In genomic region chr17:47742991-47743734, GRCm38 (mm10) we compare ENCODE assay signal across 11 mouse cellular contexts. TPM values are rescaled to one million over a fixed set of nuclear protein-coding genes. Genes with fewer than 3 reads are reported as not detected.
DNase-seq lines count a peak whose midpoint lies in the region; ATAC-seq and TF ChIP-seq lines count a peak whose summit lies in the region.
"Had no signal": no experiment of that assay in that cellular context is flagged by ENCODE, and none has a peak within 500 bp of the region (broad histone marks: within the 10 kb centered on the region; RNA-seq: fewer than 3 reads in every experiment).

No protein-coding gene starts in this region.

- no peak overlapping the region for H3K4me3 ChIP-seq in hindbrain, postnatal 0 days (ENCODE audit: low read length)
- H3K4me3 ChIP-seq in hindbrain, embryonic 14.5 days (replicated peaks; ENCODE audit: low read length) = no peak overlapping the region
- no peak overlapping the region for H3K4me3 ChIP-seq in liver, embryonic 15.5 days (replicated peaks)
- H3K4me3 ChIP-seq: erythroblast, embryonic 14.5 days; hindbrain, embryonic 15.5 days had no signal

- no peak for DNase-seq in hindbrain, postnatal 0 days (ENCODE audit: low spot score)
- DNase-seq in hindbrain, embryonic 14.5 days (ENCODE audit: low spot score) = no peak
- DNase-seq in CD4-positive helper T cell, adult 2 months (ENCODE audit: low read depth, low spot score) = peak; percentile 47
- DNase-seq in T-cell, adult 2 months (ENCODE audit: low spot score) = peak; percentile 38
- DNase-seq in Muller cell, postnatal 12 days (ENCODE audit: inconsistent ontology term) = no peak
- DNase-seq in urinary bladder, postnatal 25 days (ENCODE audit: low spot score) = no peak
- no peak for DNase-seq in adrenal gland, postnatal 10 days
- DNase-seq: adrenal gland, adult 2 months had no signal

- H3K9ac ChIP-seq in hindbrain, postnatal 0 days (replicated peaks; ENCODE audit: low read length) = no peak overlapping the region
- no peak overlapping the region for H3K9ac ChIP-seq in hindbrain, embryonic 14.5 days
- no peak overlapping the region; the same call in 1 of the 2 replicates for H3K9ac ChIP-seq in liver, embryonic 15.5 days
- H3K9ac ChIP-seq: hindbrain, embryonic 15.5 days had no signal

- no peak overlapping the region for H3K27ac ChIP-seq in hindbrain, postnatal 0 days
- no peak overlapping the region for H3K27ac ChIP-seq in hindbrain, embryonic 14.5 days
- 0 out of 2 replicates have a peak overlapping the region, but pooled peaks have one; percentile 24 for H3K27ac ChIP-seq in liver, embryonic 15.5 days (replicated peaks)
- H3K27ac ChIP-seq: hindbrain, embryonic 15.5 days had no signal

- peak; percentile 45 for TF ChIP-seq CTCF in hindbrain, postnatal 0 days (IDR thresholded peaks at IDR 0.05; ENCODE audit: low read depth)

- H3K9me3 ChIP-seq in hindbrain, postnatal 0 days (ENCODE audit: low read length) = no peaks in the 10 kb centered on the region
- H3K9me3 ChIP-seq in hindbrain, embryonic 14.5 days (ENCODE audit: control insufficient read depth, low read length) = no peaks in the 10 kb centered on the region
- no peaks in the 10 kb centered on the region for H3K9me3 ChIP-seq in liver, embryonic 15.5 days (replicated peaks)
- H3K9me3 ChIP-seq: hindbrain, embryonic 15.5 days had no signal

- no peaks in the 10 kb centered on the region for H3K36me3 ChIP-seq in hindbrain, postnatal 0 days (ENCODE audit: insufficient read depth, low read length)
- H3K36me3 ChIP-seq in hindbrain, embryonic 14.5 days (replicated peaks; ENCODE audit: control insufficient read depth, insufficient read depth) = no peaks in the 10 kb centered on the region
- peaks cover 2% of the 10 kb centered on the region; the same call in 1 of the 2 replicates for H3K36me3 ChIP-seq in liver, embryonic 15.5 days (replicated peaks)
- H3K36me3 ChIP-seq: hindbrain, embryonic 15.5 days had no signal

- no peaks in the 10 kb centered on the region for H3K4me1 ChIP-seq in hindbrain, postnatal 0 days (ENCODE audit: insufficient read depth, low read length)
- H3K4me1 ChIP-seq in hindbrain, embryonic 14.5 days (replicated peaks; ENCODE audit: control insufficient read depth, insufficient read depth, low read length) = peaks cover 11% of the 10 kb centered on the region; the same call in 1 of the 2 replicates
- peaks cover 50% of the 10 kb centered on the region for H3K4me1 ChIP-seq in liver, embryonic 15.5 days (replicated peaks)

- no peak overlapping the region for H3K4me2 ChIP-seq in hindbrain, postnatal 0 days (ENCODE audit: low read depth, low read length)
- H3K4me2 ChIP-seq in hindbrain, embryonic 14.5 days (replicated peaks) = no peak overlapping the region
- H3K4me2 ChIP-seq in liver, embryonic 15.5 days = peak overlapping the region; percentile 56
- H3K4me2 ChIP-seq: hindbrain, embryonic 15.5 days had no signal

- WGBS in hindbrain, postnatal 0 days = 50% methylated on average over 16 of the region's 16 CpGs
- WGBS in hindbrain, embryonic 14.5 days = 46% methylated on average over 16 of the region's 16 CpGs
- WGBS in liver, embryonic 15.5 days (ENCODE audit: insufficient replicate concordance) = 13% methylated on average over 16 of the region's 16 CpGs

- no peaks in the 10 kb centered on the region for H3K27me3 ChIP-seq in hindbrain, postnatal 0 days (ENCODE audit: insufficient read depth, low read length)
- H3K27me3 ChIP-seq in hindbrain, embryonic 14.5 days (ENCODE audit: control insufficient read depth, insufficient read depth, low read length) = peaks cover 9% of the 10 kb centered on the region; the same call in 1 of the 2 replicates
- peaks cover 18% of the 10 kb centered on the region for H3K27me3 ChIP-seq in liver, embryonic 15.5 days

- no peak for ATAC-seq in hindbrain, postnatal 0 days
- ATAC-seq in hindbrain, embryonic 14.5 days (ENCODE audit: low FRiP score) = no peak
- ATAC-seq in liver, embryonic 15.5 days (ENCODE audit: insufficient read depth) = peak; percentile 70

RNA-seq across cellular contexts. Expression of gene Tfeb, which starts 6.3 kb away (rescaled TPM):
- total RNA-seq in hindbrain, postnatal 0 days (2014; rRNA removed) = 10.0 and 13.2 TPM in 2 replicates
- 6.6 TPM in 2 replicates for polyA plus RNA-seq in hindbrain, postnatal 0 days (2015; fragmentation: Nextera tagmentation; extraction: Ambion mirVana)
- polyA plus RNA-seq in hindbrain, embryonic 14.5 days (2014; fragmentation: Nextera tagmentation; extraction: Ambion mirVana) = 2.8 and 4.2 TPM in 2 replicates
- polyA plus RNA-seq in liver, embryonic 15.5 days (2015; fragmentation: Nextera tagmentation; extraction: Ambion mirVana) = 4.6 and 5.3 TPM in 2 replicates
- 10 to 100 TPM; 19.9 to 29.7 TPM for total RNA-seq in adrenal gland, postnatal 10 days (2021)

RNA-seq across cellular contexts. Expression of gene Pgc, which starts 16.5 kb away (rescaled TPM):
- 0.21 TPM in 1 of 2 replicates, not detected in the other for total RNA-seq in hindbrain, postnatal 0 days (2014; rRNA removed)
- polyA plus RNA-seq in hindbrain, postnatal 0 days (2015; fragmentation: Nextera tagmentation; extraction: Ambion mirVana) = 0.14 and 0.42 TPM in 2 replicates
- polyA plus RNA-seq in hindbrain, embryonic 14.5 days (2014; fragmentation: Nextera tagmentation; extraction: Ambion mirVana) = not detected in 2 replicates
- not detected in 2 replicates for polyA plus RNA-seq in liver, embryonic 15.5 days (2015; fragmentation: Nextera tagmentation; extraction: Ambion mirVana)
- not detected for total RNA-seq in adrenal gland, postnatal 10 days (2021)
- total RNA-seq: adrenal gland, adult 2 months had no signal
- polyA plus RNA-seq: erythroblast, embryonic 14.5 days had no signal

RNA-seq across cellular contexts. Expression of gene Prickle4, which starts 48.6 kb away (rescaled TPM):
- 2.2 TPM in 1 of 2 replicates, not detected in the other for total RNA-seq in hindbrain, postnatal 0 days (2014; rRNA removed)
- 1.5 and 1.8 TPM in 2 replicates for polyA plus RNA-seq in hindbrain, postnatal 0 days (2015; fragmentation: Nextera tagmentation; extraction: Ambion mirVana)
- 2.1 and 2.2 TPM in 2 replicates for polyA plus RNA-seq in hindbrain, embryonic 14.5 days (2014; fragmentation: Nextera tagmentation; extraction: Ambion mirVana)
- polyA plus RNA-seq in liver, embryonic 15.5 days (2015; fragmentation: Nextera tagmentation; extraction: Ambion mirVana) = not detected in 2 replicates
- total RNA-seq in adrenal gland, postnatal 10 days (2021) = 1 to 10 TPM; 2.2 to 4.8 TPM

RNA-seq across cellular contexts. Expression of gene Gm21981, which starts 48.9 kb away (rescaled TPM):
- total RNA-seq in hindbrain, postnatal 0 days (2014; rRNA removed) = 5.5 and 8.3 TPM in 2 replicates
- 0.79 and 0.85 TPM in 2 replicates for polyA plus RNA-seq in hindbrain, postnatal 0 days (2015; fragmentation: Nextera tagmentation; extraction: Ambion mirVana)
- 4.8 and 7.1 TPM in 2 replicates for polyA plus RNA-seq in hindbrain, embryonic 14.5 days (2014; fragmentation: Nextera tagmentation; extraction: Ambion mirVana)
- 0.07 TPM in 1 of 2 replicates, not detected in the other for polyA plus RNA-seq in liver, embryonic 15.5 days (2015; fragmentation: Nextera tagmentation; extraction: Ambion mirVana)
- total RNA-seq in adrenal gland, postnatal 10 days (2021) = 1 to 10 TPM; 1.1 to 1.5 TPM
- polyA plus RNA-seq: erythroblast, embryonic 14.5 days had no signal

RNA-seq across cellular contexts. Expression of gene Frs3, which starts 54.3 kb away (rescaled TPM):
- total RNA-seq in hindbrain, postnatal 0 days (2014; rRNA removed) = 143 and 153 TPM in 2 replicates
- 55.1 and 58.8 TPM in 2 replicates for polyA plus RNA-seq in hindbrain, postnatal 0 days (2015; fragmentation: Nextera tagmentation; extraction: Ambion mirVana)
- 42.3 and 44.4 TPM in 2 replicates for polyA plus RNA-seq in hindbrain, embryonic 14.5 days (2014; fragmentation: Nextera tagmentation; extraction: Ambion mirVana)
- polyA plus RNA-seq in liver, embryonic 15.5 days (2015; fragmentation: Nextera tagmentation; extraction: Ambion mirVana) = 1.5 and 1.6 TPM in 2 replicates
- total RNA-seq in adrenal gland, postnatal 10 days (2021) = 1 to 10 TPM; 3.2 to 7.5 TPM

Comparison
In these comparisons a context has a peak if more than half of its experiments do, and no peak if none do; other contexts are left out.
1. DNase-seq: peak in CD4-positive helper T cell, adult 2 months (single experiment) and T-cell, adult 2 months (single experiment); none in hindbrain, postnatal 0 days (single experiment), hindbrain, embryonic 14.5 days (single experiment), Muller cell, postnatal 12 days (single experiment), urinary bladder, postnatal 25 days (single experiment) and adrenal gland, postnatal 10 days (single experiment).